Mouse (Mus musculus) urinary bladder, postnatal 25 days (tissue): ENCODE measurements around the gene Gm15114.
"Not testable (repeated sequence)": the region's sequence is repeated elsewhere in the genome, so short reads cannot be mapped to it uniquely, and the experiment has no call there.

ENCODE experiments used
- DNase-seq: peaks from one replicate; pipeline ENCODE4 v3.0.0; 2022; ENCODE audit warnings: low spot score

The Gm15114 gene

GRCm38 (mm10) chrX:148488649-148489048 lies at the start of gene Gm15114:
Gm15114 (plus strand) TSS chrX:148488949.
- not testable (repeated sequence) for DNase-seq
